Mouse (Mus musculus) cortical plate, adult 2 months (tissue): ENCODE results near the gene St3gal5.

Source experiments
- CTCF ChIP-seq: fragments of 200-500 bp; IDR thresholded peaks from 2 replicates; pipeline ENCODE4 v1.5.1; 2011; ENCODE audit warnings: mild to moderate bottlenecking, control low read depth, low read length; ENCODE audit not compliant: insufficient read depth; ENCODE audit errors: extremely low read depth
- POLR2A ChIP-seq: fragments of 200-500 bp; IDR thresholded peaks from 2 replicates; pipeline ENCODE4 v1.6.1; 2011; ENCODE audit warnings: mild to moderate bottlenecking, low read length, control low read depth; ENCODE audit not compliant: insufficient read depth; ENCODE audit errors: extremely low read depth

- TF ChIP-seq POLR2A (no peak), CTCF (no peak)
Measured at GRCm38 (mm10) chr6:72159861-72160395, 62.5 kb downstream of the St3gal5 start.
